Mouse (Mus musculus): ENCODE measurements at regions not wholly inside any gene's neighbourhood (a gene's known extent, or its start where the extent isn't known, plus 50 kb on each side); places are given as distances from the start of the nearest gene placed in this dataset.

- TF ChIP-seq CTCF (IDR thresholded peaks at IDR 0.05; ENCODE audit: low read depth, low read length) (no peak), POLR2A (IDR thresholded peaks at IDR 0.05; ENCODE audit: extremely low read depth, insufficient read depth, low read length) (no peak)
Observed at GRCm38 (mm10) chr16:85269681-85270080, 96.1 kb upstream of the App start.

All from liver, adult 2 months (tissue).